Mouse (Mus musculus): ENCODE data around the gene 4931428F04Rik.
A peak's percentile ranks its signal among the peaks of the same experiment; 100 is the strongest.

The 4931428F04Rik gene

DNA sequence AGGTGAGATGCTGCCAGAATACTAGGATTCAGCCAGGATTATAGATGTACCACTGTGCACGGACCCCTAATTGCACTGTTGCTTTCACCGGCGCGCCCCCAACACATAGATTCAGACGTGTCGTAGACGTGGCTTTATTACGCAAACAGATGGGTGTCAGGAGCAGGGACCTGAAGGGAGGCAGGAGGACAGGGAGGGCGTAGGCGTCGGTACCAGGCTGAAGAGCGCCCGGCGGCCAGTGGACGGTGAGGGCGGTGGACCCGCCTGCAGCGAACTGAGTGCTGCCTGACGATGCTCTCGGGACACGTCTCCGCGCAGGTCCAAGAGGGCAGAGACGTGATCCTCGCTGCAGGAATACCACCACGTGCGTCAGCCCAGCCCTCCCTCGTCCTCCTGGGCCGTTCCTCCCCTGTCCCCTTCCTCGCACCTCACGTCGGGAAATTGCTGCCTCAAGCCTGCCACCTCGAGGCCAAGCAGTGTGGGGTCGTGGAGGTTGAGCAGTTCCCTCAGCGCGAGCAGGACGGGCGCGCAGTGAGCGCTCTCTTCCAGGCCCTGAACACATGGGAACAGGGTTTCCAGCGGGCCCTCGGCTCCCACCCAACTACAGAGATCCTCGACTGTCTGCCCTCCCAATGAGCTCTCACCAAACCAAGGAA is at the start of gene 4931428F04Rik:
4931428F04Rik (minus strand) TSS at position 60 of the 656 bp plus-strand sequence.
- peak; percentile 73 for DNase-seq (ENCODE audit: low spot score)

DNA sequence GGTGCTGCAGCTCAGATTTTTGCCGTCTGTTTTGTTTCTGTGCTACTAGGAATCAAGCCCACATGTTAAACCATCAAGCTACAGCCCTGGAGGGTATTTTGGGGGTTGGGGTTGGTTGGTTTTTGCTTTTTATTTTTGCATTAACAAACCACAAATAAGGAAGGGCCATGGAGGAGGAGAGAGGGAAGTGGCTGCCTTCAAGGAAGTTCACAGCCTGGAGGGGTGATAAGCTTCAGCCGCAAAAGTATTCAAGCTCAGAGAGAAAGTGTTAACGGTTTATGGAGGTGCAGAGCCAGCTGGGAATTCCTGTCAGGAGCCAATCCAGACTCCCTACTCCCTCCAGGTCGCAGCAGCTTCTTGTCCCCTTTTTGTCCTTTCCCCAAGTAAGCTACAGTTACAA is 49.3 kb upstream of the 4931428F04Rik start:
- no peak for DNase-seq (ENCODE audit: low spot score)

DNA sequence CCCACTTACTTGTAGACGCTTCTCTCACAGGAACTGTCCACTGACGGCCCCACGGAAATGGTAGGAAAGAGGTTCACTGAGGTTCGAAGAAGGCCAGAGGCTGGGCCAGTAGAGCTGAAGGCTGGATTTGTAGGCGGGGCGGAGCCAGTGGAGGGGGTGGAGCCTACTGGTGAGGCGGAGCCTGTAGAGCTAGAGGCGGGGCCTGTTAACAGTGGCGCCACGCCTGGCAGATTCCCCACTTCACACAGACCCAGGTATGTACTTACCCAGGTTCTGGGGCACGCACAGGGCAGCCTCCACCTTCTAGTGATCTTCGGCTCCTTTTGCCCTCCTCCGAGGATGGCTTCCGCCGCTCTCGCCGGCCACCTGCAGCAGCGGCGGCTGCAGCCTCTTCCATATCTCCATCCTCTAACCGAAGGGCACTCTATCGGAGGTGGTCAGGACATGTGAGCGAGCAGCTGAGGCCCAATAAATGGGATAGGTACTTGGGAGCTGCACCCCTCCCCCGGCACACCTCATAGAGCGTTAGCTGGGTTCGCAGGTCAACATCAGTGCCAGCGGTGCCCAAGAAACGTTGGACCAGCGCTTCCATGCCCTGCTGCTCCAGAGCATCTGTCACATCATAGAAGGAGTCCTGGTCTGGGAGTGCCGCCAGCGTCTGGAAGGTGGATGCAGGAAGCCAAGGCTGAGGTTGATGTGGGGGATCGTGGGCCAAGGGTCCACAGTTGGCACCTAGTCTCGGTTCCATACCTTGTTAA is 46.9 kb upstream of the 4931428F04Rik start:
- DNase-seq (ENCODE audit: low spot score) = no peak

DNA sequence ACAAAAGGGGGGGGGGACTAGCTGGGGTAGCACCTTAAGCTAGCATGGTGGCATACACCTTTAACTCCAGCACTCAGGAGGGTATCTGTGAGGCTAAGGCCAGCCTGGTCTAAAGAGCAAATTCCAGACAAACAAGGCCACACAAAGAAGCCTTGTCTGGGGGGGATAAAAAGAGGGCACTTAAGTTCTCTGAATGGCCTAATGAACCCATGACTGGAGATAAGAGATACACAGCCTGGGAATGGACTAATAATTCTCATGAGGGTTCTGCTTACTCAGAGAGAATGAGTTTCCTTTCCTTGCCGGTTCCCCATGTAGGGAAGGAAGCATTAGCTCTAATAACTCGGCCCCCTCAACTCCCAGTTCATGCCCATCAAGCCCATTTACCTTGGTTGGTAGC is 42.9 kb upstream of the 4931428F04Rik start:
- no peak for DNase-seq (ENCODE audit: low spot score)

- DNase-seq (ENCODE audit: low spot score) = no peak
Observed at GRCm38 (mm10) chr8:105331931-105332330, 42.3 kb upstream of the 4931428F04Rik start.

- DNase-seq (ENCODE audit: low spot score) = no peak
Observed at GRCm38 (mm10) chr8:105331469-105331868, 41.8 kb upstream of the 4931428F04Rik start.

GRCm38 (mm10) chr8:105330325-105330724 is 40.7 kb upstream of the 4931428F04Rik start:
- no peak for DNase-seq (ENCODE audit: low spot score)

DNA sequence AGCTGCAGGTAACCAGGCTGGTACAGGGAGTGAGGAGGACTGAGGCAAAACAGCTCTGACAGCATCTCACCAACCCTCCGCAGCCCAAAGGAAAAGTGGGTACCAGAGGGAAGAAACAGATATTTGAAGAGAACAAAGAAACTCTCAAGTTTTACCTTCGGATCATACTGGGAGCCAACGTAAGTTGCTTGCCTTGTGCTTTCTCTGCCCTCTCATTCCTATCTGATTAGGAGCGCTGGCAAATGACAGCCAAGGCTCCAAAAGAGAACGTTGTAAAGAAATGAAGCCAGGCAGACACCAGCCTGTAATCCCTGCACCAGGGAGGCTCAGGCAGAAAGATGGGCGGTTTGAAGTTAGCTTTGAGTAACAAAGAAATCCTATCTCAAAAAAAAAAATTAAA is 37.3 kb upstream of the 4931428F04Rik start:
- DNase-seq (ENCODE audit: low spot score) = no peak

DNA sequence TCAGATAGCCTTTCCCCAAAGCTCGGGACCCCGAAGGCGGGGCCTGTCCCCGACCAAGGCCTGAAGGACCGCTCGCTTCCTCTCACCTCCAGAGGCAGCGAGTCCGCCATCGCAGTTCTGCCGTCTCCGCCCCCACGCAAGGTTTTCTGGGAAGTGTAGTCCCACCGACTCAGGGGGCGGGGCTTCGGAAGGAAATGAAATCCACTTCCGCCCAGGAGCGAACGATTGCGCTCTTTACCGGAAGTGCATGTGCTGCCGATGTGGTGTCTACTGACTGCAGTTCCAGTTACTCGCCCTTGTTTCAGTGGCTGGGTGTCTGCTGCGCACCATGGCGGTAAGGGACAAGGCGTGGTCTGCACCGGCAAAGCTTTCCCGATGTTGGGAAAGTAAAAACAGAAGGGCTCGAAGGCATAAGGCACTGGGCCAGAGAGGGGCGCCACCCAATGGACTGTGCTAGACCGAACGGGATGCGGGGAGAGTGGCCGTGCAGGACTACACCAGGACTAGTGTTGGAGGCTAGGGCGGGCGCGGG is 36.5 kb upstream of the 4931428F04Rik start, which contains the start of the genes Lrrc29 and Tmem208:
Lrrc29 (minus strand) TSS at position 138 of the 532 bp plus-strand sequence.
Tmem208 (plus strand) TSS at position 214 of the 532 bp plus-strand sequence.
- peak; percentile 98 for DNase-seq (ENCODE audit: low spot score)

DNA sequence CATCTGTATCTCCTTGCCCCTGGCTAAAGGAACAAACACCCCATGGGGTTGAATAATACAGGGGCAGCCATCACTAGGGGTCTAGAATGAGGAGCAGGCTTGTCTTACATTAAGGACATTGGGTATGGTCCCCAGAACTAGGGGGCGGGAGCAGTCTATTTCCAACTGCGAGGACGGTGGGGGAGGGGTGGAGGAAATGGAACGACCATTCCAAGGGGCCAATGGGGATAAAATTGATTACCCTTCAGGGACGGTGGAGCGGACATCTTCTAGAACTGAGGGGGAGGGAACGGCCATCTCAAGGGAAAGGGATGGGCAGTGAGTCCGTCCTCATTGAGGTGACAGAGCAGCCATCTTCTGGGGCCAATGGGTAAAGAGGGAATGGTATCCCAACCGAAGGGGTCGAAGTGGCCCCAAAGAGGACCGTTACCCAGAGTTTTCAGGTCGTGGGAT is 36.0 kb upstream of the 4931428F04Rik start:
- peak; percentile 61 for DNase-seq (ENCODE audit: low spot score)

GRCm38 (mm10) chr8:105323183-105323582 is 33.5 kb upstream of the 4931428F04Rik start:
- DNase-seq (ENCODE audit: low spot score) = no peak

DNA sequence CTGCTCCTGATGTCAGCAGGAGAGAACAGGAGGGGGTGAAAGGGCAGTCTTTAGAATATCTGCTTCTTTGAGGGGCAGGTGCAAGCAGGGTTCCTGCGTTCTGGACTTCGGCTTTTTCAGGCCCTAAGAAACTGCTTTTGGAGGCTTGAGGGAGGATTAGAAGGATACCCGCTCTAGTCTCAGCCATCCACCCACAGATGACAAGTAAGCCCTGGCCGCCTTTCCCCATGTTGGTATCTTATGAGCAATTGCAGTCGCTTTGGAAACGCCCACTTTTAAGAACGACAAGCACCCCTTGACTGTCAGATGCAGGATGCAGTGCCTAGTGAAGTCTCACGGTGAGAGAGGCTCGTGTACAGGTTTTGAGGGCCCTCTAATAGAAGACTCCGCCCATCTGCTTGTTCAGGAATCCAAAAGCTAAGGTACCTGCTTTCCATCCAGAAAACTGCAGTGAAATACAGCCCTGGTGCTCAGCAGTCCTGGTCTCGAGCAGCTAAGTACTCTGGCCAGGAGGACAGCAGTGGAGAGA is 29.1 kb upstream of the 4931428F04Rik start:
- no peak for DNase-seq (ENCODE audit: low spot score)

- no peak for DNase-seq (ENCODE audit: low spot score)
Observed at GRCm38 (mm10) chr8:105317941-105318340, 28.3 kb upstream of the 4931428F04Rik start.

- DNase-seq (ENCODE audit: low spot score) = no peak
Observed at GRCm38 (mm10) chr8:105315073-105315769, 25.6 kb upstream of the 4931428F04Rik start.

DNA sequence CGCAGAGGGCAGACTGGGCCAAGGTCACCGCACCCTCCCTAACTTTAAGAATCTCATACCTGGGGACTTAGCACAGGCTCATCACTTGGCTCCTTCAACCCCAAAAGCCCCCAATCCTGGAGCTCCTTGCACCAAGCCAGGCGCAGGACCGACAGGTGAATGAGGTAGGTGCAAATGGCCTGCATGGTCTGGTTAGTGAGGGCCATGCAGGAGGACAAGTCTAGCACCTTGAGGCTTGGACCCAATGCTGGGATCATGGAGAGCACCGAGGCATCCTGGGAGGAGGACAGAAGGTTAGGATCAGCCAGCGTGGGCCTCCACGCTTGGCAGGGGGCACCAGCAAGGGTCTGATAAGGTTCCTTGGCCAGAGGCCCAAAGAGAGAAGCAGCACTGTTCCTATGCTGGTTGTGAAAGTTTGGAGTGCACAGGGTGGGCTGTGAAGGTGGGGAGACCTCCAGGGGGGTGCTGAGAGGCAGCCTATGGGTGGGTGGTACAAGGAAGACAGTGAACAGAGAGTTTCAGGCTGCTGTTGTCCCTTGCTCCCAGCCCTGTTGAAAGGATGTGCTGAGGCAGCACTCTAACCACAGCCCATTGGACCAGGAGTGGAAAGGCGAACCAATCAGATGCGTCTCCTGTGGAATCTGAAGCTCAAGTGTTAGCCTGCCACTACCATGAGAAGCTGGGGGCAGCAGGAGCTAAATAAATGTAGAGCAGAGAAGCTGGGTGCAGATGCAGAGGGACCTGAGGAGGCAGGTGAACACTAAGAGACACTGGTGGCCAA is 24.1 kb upstream of the 4931428F04Rik start:
- no peak for DNase-seq (ENCODE audit: low spot score)

DNA sequence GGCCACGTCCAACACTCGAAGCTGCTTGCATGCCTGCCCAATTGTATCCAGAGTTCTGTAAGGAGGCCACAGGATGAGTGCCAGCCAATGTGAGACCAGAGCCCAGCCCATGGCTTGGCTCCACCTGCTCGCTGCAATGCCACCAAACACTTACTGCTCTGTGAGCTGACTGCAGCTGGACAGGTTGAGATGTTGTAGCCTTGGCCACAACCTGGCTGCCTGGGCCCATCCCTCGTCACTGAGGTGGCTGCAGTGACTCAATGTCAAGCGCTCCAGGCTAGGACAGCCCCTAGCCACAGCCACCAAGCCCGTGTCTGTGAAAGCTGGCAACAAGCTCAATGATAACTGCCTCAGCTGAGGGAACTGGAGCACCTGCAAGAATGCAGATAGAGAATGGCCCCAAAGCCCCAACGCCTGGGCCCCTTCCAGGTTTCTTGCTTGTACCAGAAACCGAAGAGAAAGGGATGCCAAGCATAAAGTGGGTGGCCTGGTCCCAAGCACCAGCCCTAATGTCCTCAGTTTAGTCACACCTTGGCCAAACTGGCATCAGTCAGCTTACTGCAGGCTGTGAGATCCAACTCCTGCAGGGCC is 23.3 kb upstream of the 4931428F04Rik start:
- no peak for DNase-seq (ENCODE audit: low spot score)

DNA sequence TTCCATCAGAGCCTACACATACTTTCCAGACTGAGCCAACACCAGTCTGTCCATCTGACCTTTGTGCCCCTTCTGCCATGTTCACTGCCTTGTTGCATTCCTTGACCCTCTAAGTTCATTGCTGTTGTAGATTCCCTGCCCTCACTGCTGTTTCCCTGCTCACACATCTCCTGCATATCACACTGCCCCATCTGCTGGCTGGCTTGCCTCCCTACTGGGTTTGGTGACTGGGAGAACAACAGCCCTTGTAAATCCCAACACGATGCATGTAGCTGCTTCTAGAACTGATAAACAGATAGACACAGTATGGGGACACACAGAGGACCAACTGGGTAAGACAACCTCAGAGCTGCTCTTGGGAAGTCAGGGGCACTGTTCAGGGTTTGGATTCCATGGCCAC is 22.1 kb upstream of the 4931428F04Rik start:
- no peak for DNase-seq (ENCODE audit: low spot score)

DNA sequence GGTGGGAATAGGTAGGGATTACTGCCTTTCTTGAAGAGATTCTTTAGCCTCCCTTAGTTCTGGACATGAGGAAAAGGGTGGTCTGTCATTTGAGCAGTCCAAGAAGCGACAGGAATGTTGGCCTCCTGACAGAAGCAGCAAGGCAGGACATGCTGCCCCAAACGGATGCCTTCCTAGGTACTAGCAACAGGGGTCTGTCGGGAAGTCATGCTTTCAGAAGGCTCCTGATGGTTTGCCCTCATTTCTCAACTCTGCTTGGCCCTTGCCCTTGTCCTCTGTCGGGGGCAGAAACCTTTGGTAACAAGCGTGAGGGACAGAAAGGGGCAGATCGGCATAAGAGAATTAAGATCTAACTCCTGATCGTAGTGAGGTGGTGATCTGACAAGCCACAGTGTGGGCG is 20.5 kb upstream of the 4931428F04Rik start:
- DNase-seq (ENCODE audit: low spot score) = no peak

DNA sequence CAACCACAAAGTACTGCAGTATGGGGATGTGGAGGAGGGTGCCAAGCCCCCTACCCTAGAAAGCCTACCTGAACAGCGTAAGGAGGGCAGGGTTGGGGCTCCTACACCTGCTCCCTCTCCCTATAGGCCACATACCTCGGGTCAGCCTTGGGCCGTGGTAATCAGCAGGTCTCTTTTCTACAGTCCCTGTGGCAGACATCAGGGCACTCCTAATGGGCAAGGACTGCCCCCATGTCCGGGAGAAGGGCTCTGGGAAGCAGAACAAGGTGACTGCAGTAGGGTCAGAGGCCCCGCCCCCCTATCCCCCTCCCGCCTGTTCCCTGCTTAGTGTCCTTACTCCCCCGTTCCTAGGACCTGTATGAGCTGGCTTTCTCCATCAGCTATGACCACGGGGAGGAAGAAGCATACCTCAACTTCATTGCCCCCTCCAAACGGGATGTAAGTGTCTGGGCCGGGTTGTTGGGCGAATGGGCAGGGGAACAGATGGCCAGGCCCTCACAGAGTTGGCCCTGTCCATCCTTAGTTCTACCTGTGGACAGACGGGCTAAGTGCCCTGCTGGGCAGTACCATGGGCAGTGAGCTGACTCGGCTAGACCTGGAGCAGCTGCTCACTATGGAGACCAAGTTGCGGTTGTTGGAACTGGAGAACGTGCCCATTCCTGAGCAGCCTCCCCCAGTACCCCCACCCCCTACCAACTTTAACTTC is 19.6 kb upstream of the 4931428F04Rik start:
- no peak for DNase-seq (ENCODE audit: low spot score)

- no peak for DNase-seq (ENCODE audit: low spot score)
Observed at GRCm38 (mm10) chr8:105308428-105308827, 18.8 kb upstream of the 4931428F04Rik start.
